Mouse (Mus musculus): ENCODE results near the gene Trip12.

Trip12 gene

GRCm38 (mm10) chr1:84840018-84840664, at the start of gene Trip12:
Gene Trip12, minus strand, starts transcription at chr1:84840516.
- no peak for DNase-seq

- DNase-seq = no peak
These were observed 49.7 kb upstream of the Trip12 start for GRCm38 (mm10) chr1:84890005-84890393.

- DNase-seq = no peak
These were observed 49.2 kb upstream of the Trip12 start for GRCm38 (mm10) chr1:84889330-84890004.

GRCm38 (mm10) chr1:84885921-84886320, 45.6 kb upstream of the Trip12 start:
- DNase-seq = no peak

- DNase-seq = no peak
These were observed 44.9 kb upstream of the Trip12 start for GRCm38 (mm10) chr1:84885174-84885573.

- no peak for DNase-seq
These were observed 43.6 kb upstream of the Trip12 start for GRCm38 (mm10) chr1:84883889-84884288.

- no peak for DNase-seq
These were observed 42.6 kb upstream of the Trip12 start for GRCm38 (mm10) chr1:84882937-84883336.

GRCm38 (mm10) chr1:84882066-84882532, 41.8 kb upstream of the Trip12 start:
- DNase-seq = no peak

GRCm38 (mm10) chr1:84881248-84882065, 41.1 kb upstream of the Trip12 start:
- no peak for DNase-seq

GRCm38 (mm10) chr1:84879571-84880120, 39.3 kb upstream of the Trip12 start:
- no peak for DNase-seq

GRCm38 (mm10) chr1:84877590-84877989, 37.3 kb upstream of the Trip12 start:
- peak; percentile 53 for DNase-seq

- DNase-seq = no peak
These were observed 32.6 kb upstream of the Trip12 start for GRCm38 (mm10) chr1:84872939-84873338.

GRCm38 (mm10) chr1:84872105-84872504, 31.8 kb upstream of the Trip12 start:
- DNase-seq = peak; percentile 67

- DNase-seq = peak; percentile 70
These were observed 30.8 kb upstream of the Trip12 start for GRCm38 (mm10) chr1:84871131-84871530.

- DNase-seq = peak; percentile 38
These were observed 29.2 kb upstream of the Trip12 start for GRCm38 (mm10) chr1:84869498-84869897.

- no peak for DNase-seq
These were observed 28.5 kb upstream of the Trip12 start for GRCm38 (mm10) chr1:84868841-84869240.

GRCm38 (mm10) chr1:84868311-84868710, 28.0 kb upstream of the Trip12 start:
- DNase-seq = no peak

GRCm38 (mm10) chr1:84866706-84867230, 26.5 kb upstream of the Trip12 start:
- DNase-seq = no peak

GRCm38 (mm10) chr1:84866231-84866630, 25.9 kb upstream of the Trip12 start:
- peak; percentile 57 for DNase-seq

GRCm38 (mm10) chr1:84864645-84865044, 24.3 kb upstream of the Trip12 start:
- no peak for DNase-seq

GRCm38 (mm10) chr1:84861255-84861630, 20.9 kb upstream of the Trip12 start:
- DNase-seq = no peak

GRCm38 (mm10) chr1:84860360-84861254, 20.3 kb upstream of the Trip12 start:
- DNase-seq = no peak

Measured in kidney, adult 18-20 months (tissue).